Mouse (Mus musculus) NIH3T3 (cell line): Measurements from ENCODE around the gene Zbtb17.
A peak's percentile ranks its signal among the peaks of the same experiment; 100 is the strongest.

Experiments
- DNase-seq: peaks from one replicate; pipeline ENCODE4 v3.0.0-alpha.2; 2012; ENCODE audit warnings: low read depth

The Zbtb17 gene

DNA sequence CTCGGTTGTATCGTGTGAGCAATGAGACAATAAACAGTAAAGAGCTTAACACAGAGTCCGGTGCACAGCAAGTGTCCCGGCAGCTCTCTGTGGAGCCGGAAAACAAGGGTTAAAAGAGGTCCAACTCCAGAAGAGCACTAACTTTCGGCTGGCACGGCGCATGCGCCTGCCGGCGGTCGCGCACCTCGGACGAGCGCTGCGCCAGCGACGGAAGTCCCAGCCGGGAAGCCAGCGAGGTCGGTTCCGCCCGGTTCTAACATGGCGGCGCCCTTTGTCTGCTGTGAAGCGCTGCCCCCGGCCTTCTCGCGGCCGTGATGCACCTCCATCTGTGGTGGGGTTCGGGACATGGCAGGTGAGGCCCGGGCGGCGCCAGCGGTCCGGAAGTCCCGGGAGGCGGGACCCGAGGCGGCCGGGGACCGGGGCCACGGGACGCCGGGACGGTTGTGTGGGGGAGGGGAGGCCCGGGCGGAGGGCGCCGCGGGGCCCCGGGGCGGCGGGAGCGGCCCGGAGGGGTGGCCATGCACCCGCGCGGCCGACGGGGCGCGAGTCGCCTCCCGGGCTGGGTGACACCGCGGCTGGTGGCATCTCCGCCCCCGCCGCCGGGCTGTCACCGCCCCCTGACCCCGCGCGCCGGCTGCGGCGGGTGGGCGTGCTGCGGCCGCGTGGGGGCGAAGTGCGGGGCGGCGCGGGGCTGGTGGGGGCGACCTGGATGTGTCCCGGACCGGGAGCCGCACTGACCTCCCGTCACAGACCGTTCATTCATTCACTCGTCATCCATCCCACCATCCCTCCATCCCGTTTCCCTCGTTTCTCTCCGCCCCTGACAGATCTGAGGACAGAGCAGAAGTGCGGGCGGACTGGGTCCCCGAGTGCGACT, at the start of gene Zbtb17:
Zbtb17 (plus strand) TSS at position 204 of the 877 bp plus-strand sequence.
- peak; percentile 93 for DNase-seq

GRCm38 (mm10) chr4:141394751-141395150, 49.7 kb upstream of the Zbtb17 start:
- DNase-seq: no peak

DNA sequence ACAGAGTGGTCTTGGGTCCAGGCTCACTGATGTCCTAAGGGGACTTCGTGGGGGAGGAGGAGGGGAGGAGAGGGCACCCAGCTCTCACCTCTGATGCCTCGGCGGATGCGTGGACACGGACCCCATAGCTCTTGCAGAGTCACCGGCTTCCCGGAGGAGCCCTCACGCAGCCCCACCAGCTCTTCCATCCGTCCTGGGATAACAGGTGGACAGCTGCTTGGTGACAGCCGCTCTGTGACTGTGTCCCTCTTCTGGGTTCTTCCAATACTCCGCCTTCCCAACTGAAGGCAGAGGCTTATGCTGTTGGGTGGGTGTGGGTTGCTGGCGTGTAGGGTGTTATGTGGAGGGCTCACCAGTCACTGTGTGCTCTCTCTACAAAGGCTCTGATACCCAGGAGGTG, 46.6 kb upstream of the Zbtb17 start:
- DNase-seq: no peak

DNA sequence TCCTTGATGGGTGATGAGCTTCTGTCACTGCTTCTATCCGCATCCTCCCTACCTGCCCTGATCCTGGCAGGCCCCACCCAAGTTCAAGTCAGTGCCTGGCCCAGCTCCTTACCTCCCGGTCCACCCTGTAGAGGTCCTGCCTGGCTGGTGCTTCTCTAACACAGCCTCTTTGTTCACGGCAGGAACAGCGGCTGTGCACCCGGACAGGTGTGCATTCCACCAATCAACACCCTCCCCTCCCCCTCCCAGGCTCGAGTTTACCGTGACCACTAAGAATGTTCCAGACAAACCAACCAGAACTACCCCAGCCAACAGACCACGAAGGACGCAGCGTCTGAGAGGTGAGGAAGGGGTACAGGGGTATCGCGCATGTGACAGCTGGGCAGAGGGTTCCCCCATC, 45.9 kb upstream of the Zbtb17 start, which contains the start of gene Clcnka:
Clcnka (minus strand) TSS at position 180 of the 400 bp plus-strand sequence.
- no peak for DNase-seq

DNA sequence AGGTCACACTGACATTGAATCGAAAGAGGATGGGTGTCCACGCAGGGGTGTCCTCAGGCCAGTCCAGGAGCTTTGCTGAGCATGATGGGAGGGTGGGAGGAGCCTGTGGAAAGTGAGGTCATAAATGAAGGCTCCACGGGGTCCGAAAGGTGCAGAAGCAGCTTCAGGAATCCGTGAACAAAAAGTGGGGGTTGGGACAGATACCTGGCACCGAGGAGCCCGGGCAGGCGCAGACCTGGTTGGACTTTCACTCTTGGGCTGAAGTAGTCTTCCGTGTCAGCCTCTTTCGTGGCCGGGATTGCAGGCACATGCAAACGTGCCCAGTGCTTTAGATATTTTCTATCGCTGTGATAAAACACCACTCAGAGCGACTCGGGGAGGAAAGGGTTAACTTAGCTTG, 44.3 kb upstream of the Zbtb17 start:
- DNase-seq: no peak

- peak; percentile 91 for DNase-seq
Measured at GRCm38 (mm10) chr4:141404518-141405313, 39.7 kb upstream of the Zbtb17 start.

GRCm38 (mm10) chr4:141405314-141405622, 39.2 kb upstream of the Zbtb17 start:
- no peak for DNase-seq

GRCm38 (mm10) chr4:141406516-141407299, 37.7 kb upstream of the Zbtb17 start:
- DNase-seq: peak; percentile 80

GRCm38 (mm10) chr4:141408577-141408976, 35.9 kb upstream of the Zbtb17 start:
- no peak for DNase-seq

DNA sequence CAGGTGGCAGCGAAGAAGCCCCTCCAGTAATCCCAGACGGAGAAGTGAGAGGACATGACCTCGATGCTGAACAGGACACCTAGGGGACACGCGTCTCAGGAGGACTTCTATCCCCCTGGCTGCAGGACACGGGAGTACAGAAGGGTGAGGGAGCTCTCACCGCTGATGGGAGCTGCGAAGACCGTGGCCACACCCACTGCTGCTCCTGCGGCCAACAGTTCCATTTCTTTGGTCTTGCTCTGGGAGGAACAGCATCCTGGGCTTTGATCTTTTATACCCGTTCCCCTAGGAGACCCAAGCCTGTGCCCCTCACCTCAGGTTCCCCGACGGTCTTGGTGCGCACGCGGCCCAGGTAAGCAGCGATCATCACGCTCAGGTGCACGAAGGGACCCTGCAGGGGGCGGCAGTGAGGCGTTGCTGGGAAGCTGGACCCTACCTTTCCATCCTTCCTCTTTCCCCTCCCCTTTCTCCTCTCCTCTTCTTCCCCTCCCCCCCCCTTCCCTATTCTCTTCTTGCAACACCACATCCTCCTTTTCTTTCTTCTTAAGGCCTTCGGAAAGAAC, 32.9 kb upstream of the Zbtb17 start:
- no peak for DNase-seq

DNA sequence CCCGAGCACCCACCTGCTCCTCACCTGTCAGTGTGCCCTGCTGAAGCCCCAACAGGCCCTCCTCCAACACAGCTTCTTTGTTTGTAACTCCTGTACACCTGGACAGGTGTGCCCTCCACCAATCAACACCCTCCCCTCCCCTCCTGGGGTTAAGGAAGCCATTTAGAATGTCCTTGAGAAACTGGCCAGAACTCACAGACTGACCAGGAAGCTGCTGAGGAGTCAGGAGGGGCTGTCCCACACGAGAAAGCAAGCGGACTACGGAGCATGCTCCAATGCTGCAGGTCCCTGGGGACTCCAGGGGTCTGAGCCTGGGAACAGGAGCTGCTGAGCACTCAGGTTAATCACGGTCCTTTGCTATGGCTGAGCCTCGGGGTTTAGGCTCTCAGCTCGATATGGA, 28.5 kb upstream of the Zbtb17 start, which contains the start of gene Clcnkb:
Clcnkb (minus strand) TSS at position 91 of the 400 bp plus-strand sequence.
- DNase-seq: no peak

DNA sequence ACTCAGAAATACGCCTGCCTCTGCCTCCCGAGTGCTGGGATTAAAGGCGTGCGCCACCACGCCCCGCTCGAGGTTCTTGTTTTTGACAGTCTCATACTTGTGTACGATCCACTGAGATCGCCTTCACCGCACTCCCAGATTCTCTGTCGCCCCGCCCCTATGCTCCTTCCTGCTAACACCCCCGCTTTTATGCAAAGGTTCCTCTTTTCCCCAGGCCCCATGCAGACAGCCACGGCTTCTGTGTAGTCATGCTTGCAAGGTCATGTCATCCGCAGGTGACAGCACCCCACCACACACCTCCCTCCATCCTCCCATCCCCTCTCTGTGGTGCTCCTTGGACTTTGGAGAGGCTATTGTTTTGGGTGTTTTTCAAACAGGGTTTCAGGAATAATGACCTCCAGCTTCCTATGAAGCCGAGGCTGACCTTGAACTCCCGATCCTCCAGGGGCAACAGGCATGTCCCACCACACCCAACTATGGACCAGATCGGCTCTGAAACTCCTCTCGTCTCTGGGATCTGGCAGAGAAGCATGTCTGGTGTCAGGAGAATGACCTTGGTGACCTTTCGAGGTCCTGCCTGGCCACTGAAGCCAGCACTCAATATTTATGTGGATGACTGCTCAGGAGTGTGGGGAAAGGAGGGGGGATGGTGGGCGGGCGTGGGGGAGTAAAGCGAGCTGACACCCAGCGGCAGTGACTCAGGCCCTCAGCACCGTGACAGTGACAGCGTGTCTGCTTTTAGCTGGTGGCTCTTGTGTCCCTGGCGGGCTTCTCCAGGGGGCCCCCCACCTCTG, 24.9 kb upstream of the Zbtb17 start:
- DNase-seq: no peak

DNA sequence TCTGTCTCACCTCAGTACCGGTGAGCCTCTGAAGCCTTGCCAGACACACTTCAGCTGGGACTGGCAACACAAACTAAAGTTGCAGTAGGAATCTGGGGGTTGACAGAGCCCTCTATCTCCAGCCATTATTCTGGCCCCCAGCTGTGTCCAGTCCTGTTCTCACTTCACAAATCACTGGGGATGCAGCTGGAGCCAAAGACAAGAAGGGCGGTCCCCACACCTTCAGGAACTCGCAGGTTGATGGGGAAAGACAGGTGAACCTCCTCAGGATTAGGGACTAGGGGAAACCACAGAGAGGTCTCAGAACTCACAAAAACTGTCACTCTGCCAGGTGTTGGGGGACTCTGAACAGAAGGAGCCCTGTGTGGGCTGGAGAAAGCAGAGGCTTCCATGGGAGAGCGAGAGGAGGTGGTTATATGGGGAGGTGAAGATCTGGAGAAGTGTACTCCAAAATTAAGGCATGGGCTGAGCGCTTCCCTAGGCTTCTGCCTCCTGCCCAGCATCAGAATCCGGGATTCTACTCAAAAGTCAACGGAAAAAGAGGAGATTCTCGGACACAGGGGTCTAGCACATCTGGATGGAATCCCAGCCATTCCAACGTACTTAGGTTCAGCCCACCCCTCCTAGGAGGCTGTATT, 24.1 kb upstream of the Zbtb17 start, which contains the start of gene Hspb7:
Hspb7 (plus strand) TSS at position 588 of the 638 bp plus-strand sequence.
- DNase-seq: no peak

GRCm38 (mm10) chr4:141420886-141421285, 23.6 kb upstream of the Zbtb17 start:
- no peak for DNase-seq

DNA sequence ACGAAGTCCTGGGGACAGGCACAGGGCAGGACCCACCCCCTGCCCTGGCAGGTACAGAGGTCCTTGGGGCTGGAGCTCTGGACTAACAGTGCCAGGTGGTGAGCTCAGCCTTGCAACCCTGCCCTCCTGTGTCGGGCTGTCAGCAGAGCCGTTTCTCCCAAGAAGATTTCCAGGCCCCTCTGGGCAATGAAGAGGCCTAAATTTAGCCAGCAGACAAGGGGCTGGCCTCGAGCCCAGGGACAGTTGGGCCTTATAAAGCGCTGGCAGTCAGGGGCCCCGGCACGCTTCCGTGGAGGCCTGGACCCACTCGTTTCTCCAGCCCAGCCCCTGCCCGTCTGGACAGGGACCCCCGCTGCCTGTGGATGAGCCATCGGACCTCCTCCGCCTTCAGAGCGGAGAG, 23.0 kb upstream of the Zbtb17 start:
- peak; percentile 81 for DNase-seq

GRCm38 (mm10) chr4:141422841-141423240, 21.6 kb upstream of the Zbtb17 start:
- no peak for DNase-seq

DNA sequence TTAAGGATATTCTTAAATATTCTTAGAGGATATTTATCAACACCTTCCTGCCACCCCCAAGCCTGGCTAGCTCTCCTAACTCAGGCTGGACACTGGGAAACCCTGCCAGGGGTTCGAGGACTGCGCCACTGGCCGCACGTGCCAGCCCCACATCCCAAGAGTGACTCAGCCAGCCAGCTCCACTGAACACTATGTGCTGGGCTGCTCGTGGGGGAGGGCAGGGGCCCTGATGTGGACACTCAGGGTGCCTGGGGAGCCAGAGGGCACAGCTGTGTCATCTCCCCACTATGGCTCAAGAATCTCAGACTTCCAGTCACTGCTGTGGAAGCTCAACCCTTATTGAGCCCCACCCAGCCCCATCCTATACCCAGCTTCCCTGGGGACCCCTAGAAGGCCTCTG, 21.2 kb upstream of the Zbtb17 start:
- peak; percentile 63 for DNase-seq

- DNase-seq: no peak
Measured at GRCm38 (mm10) chr4:141423691-141424431, 20.6 kb upstream of the Zbtb17 start.
